Mouse (Mus musculus) pancreas, adult 10 weeks (tissue): ENCODE results near the gene Trim33. TPM values are rescaled to one million over a fixed set of nuclear protein-coding genes. Genes with fewer than 3 reads are reported as not detected.

Source experiments
- polyA plus RNA-seq: library from polyadenylated mRNA; stranded (reverse); fragments of 350-450 nt; fragmentation: Illumina TruSeq; extraction: RNeasy Lipid Tissue Mini Kit (QIAGEN cat#74804); gene quantifications from one replicate; pipeline ENCODE4 v1.2.3, GENCODE M21; 2015; ENCODE audit warnings: low read depth, low replicate concordance; ENCODE audit not compliant: insufficient read depth

Gene Trim33
- 5.3 TPM for polyA plus RNA-seq

GRCm38 (mm10) chr3:103279182-103280149, at the start of gene Trim33:
TSS of gene Trim33 (plus strand) at chr3:103279293.

Other genes starting within 250 kb of the Trim33 start
- gene Nras, start 221.0 kb upstream of the Trim33 start, polyA plus RNA-seq: 10.4 TPM
- gene Ampd1, start 205.3 kb upstream of the Trim33 start, polyA plus RNA-seq: not detected
- gene Dennd2c, start 176.7 kb upstream of the Trim33 start, polyA plus RNA-seq: 0.55 TPM
- 13.8 TPM for gene Bcas2, start 107.6 kb upstream of the Trim33 start, polyA plus RNA-seq